Mouse (Mus musculus): ENCODE data around the gene Bcor.

GRCm38 (mm10) chrX:12089353-12090081 lies 70.6 kb downstream of the Bcor start:
- TF ChIP-seq CTCF (IDR thresholded peaks at IDR 0.05; ENCODE audit: low read depth) (no peak), EP300 (IDR thresholded peaks at IDR 0.05; ENCODE audit: low read depth) (no peak)

Measured in liver, postnatal 0 days (tissue).